Mouse (Mus musculus): ENCODE results near the gene Spry2. TPM values are rescaled to one million over a fixed set of nuclear protein-coding genes. Genes with fewer than 3 reads are reported as not detected.

The Spry2 gene
- 10.4 TPM for polyA plus RNA-seq (2014; fragmentation: Illumina TruSeq; extraction: RNeasy Lipid Tissue Mini Kit (QIAGEN cat#74804); ENCODE audit: low replicate concordance)

GRCm38 (mm10) chr14:105896791-105897568 lies at the start of gene Spry2:
TSS of gene Spry2 (minus strand) at chr14:105896819.

Other genes starting within 250 kb of the Spry2 start
- gene Trim52, start 209.4 kb upstream of the Spry2 start, polyA plus RNA-seq (2014; fragmentation: Illumina TruSeq; extraction: RNeasy Lipid Tissue Mini Kit (QIAGEN cat#74804); ENCODE audit: low replicate concordance) = not detected

Data from small intestine, adult 10 weeks (tissue).